Mouse (Mus musculus) adipocyte (in vitro differentiated cells): ENCODE measurements around the gene Bbs9.

Source experiments
- DNase-seq: peaks from one replicate; pipeline ENCODE4 v3.0.0-alpha.2; 2016; ENCODE audit warnings: low spot score

Bbs9 gene

GRCm38 (mm10) chr9:22750779-22751545 is 275.4 kb downstream of the Bbs9 start:
- no peak for DNase-seq

- no peak for DNase-seq
Observed at GRCm38 (mm10) chr9:22751546-22751929, 276.0 kb downstream of the Bbs9 start.

GRCm38 (mm10) chr9:22754081-22754672 is 278.7 kb downstream of the Bbs9 start:
- DNase-seq, result no peak

- DNase-seq, result no peak
Observed at GRCm38 (mm10) chr9:22758487-22758886, 283.0 kb downstream of the Bbs9 start.

GRCm38 (mm10) chr9:22759241-22759640 is 283.7 kb downstream of the Bbs9 start:
- no peak for DNase-seq

- peak; percentile 24 for DNase-seq
Observed at GRCm38 (mm10) chr9:22760376-22760775, 284.9 kb downstream of the Bbs9 start.

- no peak for DNase-seq
Observed at GRCm38 (mm10) chr9:22761487-22761886, 286.0 kb downstream of the Bbs9 start.

- peak; percentile 54 for DNase-seq
Observed at GRCm38 (mm10) chr9:22765618-22766220, 290.2 kb downstream of the Bbs9 start.

- no peak for DNase-seq
Observed at GRCm38 (mm10) chr9:22767154-22767553, 291.6 kb downstream of the Bbs9 start.

GRCm38 (mm10) chr9:22767860-22768259 is 292.3 kb downstream of the Bbs9 start:
- peak; percentile 53 for DNase-seq

- no peak for DNase-seq
Observed at GRCm38 (mm10) chr9:22771785-22772184, 296.3 kb downstream of the Bbs9 start.

- no peak for DNase-seq
Observed at GRCm38 (mm10) chr9:22776246-22776961, 300.9 kb downstream of the Bbs9 start.

GRCm38 (mm10) chr9:22777425-22777824 is 301.9 kb downstream of the Bbs9 start:
- no peak for DNase-seq

GRCm38 (mm10) chr9:22779631-22780030 is 304.1 kb downstream of the Bbs9 start:
- DNase-seq, result no peak

- DNase-seq, result peak; percentile 30
Observed at GRCm38 (mm10) chr9:22786006-22786405, 310.5 kb downstream of the Bbs9 start.

- DNase-seq, result no peak
Observed at GRCm38 (mm10) chr9:22788423-22788822, 312.9 kb downstream of the Bbs9 start.

- no peak for DNase-seq
Observed at GRCm38 (mm10) chr9:22788850-22789249, 313.3 kb downstream of the Bbs9 start.

GRCm38 (mm10) chr9:22789380-22790168 is 314.1 kb downstream of the Bbs9 start:
- DNase-seq, result no peak

GRCm38 (mm10) chr9:22791208-22791607 is 315.7 kb downstream of the Bbs9 start:
- DNase-seq, result no peak

- no peak for DNase-seq
Observed at GRCm38 (mm10) chr9:22791750-22792149, 316.2 kb downstream of the Bbs9 start.

GRCm38 (mm10) chr9:22793698-22794097 is 318.2 kb downstream of the Bbs9 start:
- no peak for DNase-seq

GRCm38 (mm10) chr9:22800675-22801074 is 325.2 kb downstream of the Bbs9 start:
- no peak for DNase-seq
